Mouse (Mus musculus) thymus, postnatal 10 days (tissue): ENCODE data around the gene Mrps33.

Experiments
- DNase-seq, 2 experiments: peaks; one replicate each; pipeline ENCODE4 v3.0.0; 2021; ENCODE audit warnings: low spot score in 2 of 2

The Mrps33 gene

DNA sequence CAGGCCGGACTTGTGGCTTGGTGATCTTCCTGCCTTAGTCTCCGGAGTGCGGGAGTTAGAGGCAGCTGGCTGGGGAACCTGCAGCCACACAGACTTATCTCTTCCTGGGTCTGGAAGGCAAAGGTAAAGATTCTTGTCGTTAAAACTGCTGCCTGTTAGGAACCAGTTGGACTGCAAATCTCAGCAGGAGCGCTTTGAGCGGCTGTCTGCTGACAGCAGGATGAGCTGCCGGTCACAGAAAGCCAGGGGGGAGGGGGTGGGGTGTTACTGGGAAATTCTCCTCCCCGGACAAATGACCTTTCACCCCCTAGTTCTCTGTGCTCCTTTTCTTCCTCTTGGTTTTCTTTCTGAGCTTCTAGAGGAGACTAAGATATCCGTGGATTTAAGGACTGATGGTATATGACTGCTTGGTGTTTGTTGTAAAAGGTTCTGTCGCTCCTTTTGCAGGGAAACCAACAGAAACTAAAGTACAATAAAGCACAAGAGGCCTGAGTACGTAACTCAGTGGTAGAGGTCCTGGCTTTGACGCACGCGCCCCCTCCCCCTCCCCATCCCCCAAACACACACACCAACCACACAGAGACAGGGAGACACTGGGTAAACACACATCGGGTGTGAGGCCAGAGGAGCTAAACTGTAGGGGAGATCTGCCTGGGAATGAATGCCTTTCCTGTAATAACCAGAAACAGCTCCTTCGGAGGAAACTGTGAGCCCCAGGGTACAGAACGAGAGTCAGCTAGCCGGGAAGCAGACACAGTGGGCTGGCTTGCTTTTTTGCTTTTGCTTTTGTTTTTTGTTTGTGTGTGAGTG lies 29.7 kb downstream of the Mrps33 start:
- no peak for DNase-seq

DNA sequence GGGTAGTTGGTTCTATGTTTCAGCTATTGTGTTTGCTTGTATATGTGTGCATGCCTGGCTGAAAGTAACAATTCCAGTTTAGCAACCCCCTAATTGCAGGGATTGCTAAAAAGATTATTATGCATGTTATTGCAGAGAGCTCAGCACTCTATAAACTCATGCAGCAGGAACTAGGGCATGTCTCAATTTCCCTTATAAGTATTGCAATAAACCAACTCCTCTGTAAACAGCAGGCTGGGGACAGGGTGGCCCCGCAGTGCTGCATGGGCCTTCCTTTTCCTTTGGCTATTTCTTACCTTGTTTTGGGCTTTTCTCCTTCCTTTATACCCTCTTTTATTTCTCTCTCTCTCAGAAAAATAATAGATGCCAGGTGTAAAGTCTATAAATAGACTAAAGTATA lies 32.3 kb downstream of the Mrps33 start:
- DNase-seq, result no peak

DNA sequence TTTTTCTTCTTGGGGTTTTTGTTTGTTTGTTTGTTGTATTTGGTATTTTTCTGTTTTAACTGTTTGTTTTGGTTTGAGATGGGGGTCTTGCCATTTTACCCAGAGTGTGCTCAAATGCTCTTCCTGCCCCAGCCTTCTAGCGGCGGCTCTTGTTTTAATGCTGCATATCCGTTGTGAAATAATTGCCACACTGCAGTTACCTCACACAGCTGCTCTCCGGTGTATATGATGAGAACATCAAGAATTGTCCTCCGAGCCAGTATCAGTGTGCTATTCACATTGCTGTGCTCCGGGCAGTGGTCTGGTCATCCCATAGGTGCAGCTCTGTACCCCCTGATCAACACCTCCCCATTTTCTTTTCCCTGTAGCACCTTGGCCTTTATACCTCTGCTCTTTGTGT lies 34.5 kb downstream of the Mrps33 start:
- no peak for DNase-seq

DNA sequence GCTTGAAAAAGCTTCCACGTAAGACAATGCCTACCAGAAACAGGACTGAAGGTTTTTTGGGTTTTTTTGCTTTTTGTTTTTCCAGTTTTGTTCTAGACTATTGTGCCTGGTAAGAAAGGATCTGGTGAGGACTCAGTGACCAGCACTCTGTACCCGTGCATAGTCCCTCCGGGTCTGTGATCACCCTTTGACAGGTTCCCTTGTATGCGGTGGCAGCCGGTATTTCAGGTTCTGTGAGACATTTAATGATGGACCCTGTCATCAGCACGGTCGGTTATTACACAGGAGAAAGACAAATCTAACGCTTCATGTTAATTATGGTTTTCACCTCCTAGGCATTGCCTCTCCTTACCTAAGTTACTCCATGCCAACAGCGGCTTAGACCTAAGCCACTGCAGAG lies 35.8 kb downstream of the Mrps33 start:
- DNase-seq, result no peak

DNA sequence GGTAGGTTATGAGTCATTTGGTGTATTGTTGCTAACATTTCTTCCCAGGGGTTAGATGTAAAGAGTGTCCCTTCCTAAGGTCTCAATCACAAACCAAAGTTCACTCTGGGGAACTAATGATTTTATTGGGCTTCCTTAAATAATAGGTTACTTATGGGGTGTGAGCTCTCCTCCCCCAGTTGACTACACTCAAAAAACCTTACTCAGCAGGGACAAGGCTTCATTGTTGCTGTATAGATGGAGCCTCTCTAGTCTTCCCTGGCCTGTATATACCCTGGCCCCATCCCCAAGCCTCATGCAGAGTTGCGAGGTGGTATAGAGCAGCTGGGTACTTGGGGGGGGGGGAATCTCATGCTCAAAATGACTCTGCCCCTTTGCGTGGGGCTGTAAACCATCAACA lies 53.6 kb downstream of the Mrps33 start:
- no peak for DNase-seq
